24 mouse cellular contexts compared by ENCODE assay signal in the genomic region with DNA sequence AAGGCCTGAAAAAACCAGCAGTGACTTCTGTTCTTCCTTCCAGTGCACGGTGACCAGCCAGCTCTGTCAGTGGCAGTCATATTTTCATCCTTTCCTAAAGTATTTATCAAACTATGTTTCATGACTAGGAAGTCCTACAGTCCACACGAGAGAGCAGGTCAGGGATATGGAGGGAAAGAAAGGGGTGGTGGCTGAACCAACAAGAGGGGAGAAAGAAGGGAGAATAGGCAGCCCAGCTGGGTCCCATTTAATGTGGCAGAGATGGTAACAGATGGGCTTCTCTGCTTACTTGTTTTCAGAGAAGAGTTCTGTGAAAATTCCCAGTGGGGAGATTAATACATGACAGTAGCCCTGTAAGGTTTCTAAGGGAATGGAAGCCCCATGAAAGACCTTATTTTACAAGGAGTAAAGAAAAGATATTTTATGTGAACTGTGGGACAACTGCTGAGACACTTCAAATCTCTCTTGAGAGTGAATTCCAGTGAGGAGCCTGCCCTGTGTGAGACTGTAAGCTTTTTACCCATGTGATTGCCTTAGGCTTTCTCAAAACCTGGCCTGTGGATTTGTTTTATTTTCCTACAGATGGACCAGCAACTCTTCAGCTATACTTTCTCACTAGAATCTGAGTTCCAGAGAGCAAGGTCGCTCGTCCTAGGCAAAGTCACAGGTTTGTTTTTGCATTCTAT.
DNase-seq lines count a peak whose midpoint lies in the region; ATAC-seq lines count a peak whose summit lies in the region.
"Had no signal": no experiment of that assay in that cellular context is flagged by ENCODE, and none has a peak within 500 bp of the region (broad histone marks: within the 10 kb centered on the region; RNA-seq: fewer than 3 reads in every experiment).

No protein-coding gene starts in this region.

- H3K9ac ChIP-seq in neural tube, embryonic 15.5 days (replicated peaks): no peak overlapping the region
- H3K9ac ChIP-seq: embryonic facial prominence, embryonic 13.5 days; forebrain, embryonic 12.5 days; forebrain, postnatal 0 days; heart, embryonic 12.5 days; hindbrain, embryonic 15.5 days had no signal

- DNase-seq in cerebellum, postnatal 10 days: peak; percentile 1
- no peak for DNase-seq in cerebellum, adult 9-11 months
- DNase-seq in layer of hippocampus, adult 9-11 months: peak; percentile 4
- no peak for DNase-seq in layer of hippocampus, adult 18-20 months (ENCODE audit: low spot score in 2 of 2)
- peak; percentile 12 for DNase-seq in neural tube, embryonic 10.5 days (ENCODE audit: extremely low spot score, low spot score)
- no peak for DNase-seq in thymus, postnatal 0 days (ENCODE audit: low spot score)
- DNase-seq: adrenal gland, adult 8-10 months; adrenal gland, postnatal 36 days; B cell, adult 2 months; cerebellum, adult 11 months; cerebellum, adult 8-10 months; cerebellum, postnatal 36 days; forebrain, postnatal 0 days; gastrocnemius, adult 2 months; gastrocnemius, postnatal 25 days had no signal

- no peak overlapping the region for H3K4me2 ChIP-seq in neural tube, embryonic 15.5 days
- H3K4me2 ChIP-seq: embryonic facial prominence, embryonic 13.5 days; forebrain, embryonic 12.5 days; heart, embryonic 12.5 days; hindbrain, embryonic 15.5 days had no signal

- H3K27me3 ChIP-seq in neural tube, embryonic 15.5 days (replicated peaks): no peaks in the 10 kb centered on the region
- H3K27me3 ChIP-seq: embryonic facial prominence, embryonic 13.5 days; forebrain, embryonic 12.5 days; heart, embryonic 12.5 days; hindbrain, embryonic 15.5 days had no signal

- no peaks in the 10 kb centered on the region for H3K4me1 ChIP-seq in neural tube, embryonic 15.5 days
- H3K4me1 ChIP-seq: embryonic facial prominence, embryonic 13.5 days; forebrain, embryonic 12.5 days; heart, embryonic 12.5 days; hindbrain, embryonic 10.5 days; hindbrain, embryonic 15.5 days had no signal

- WGBS in neural tube, embryonic 15.5 days: 53% methylated on average over 4 of the region's 4 CpGs

- no peaks in the 10 kb centered on the region for H3K36me3 ChIP-seq in neural tube, embryonic 15.5 days
- H3K36me3 ChIP-seq: embryonic facial prominence, embryonic 13.5 days; forebrain, embryonic 12.5 days; G1E; heart, embryonic 12.5 days; hindbrain, embryonic 10.5 days; hindbrain, embryonic 15.5 days had no signal

- ATAC-seq in neural tube, embryonic 15.5 days (ENCODE audit: low FRiP score): no peak
- ATAC-seq: CD4-positive, CD25-positive, alpha-beta regulatory T cell, adult 4 months; forebrain, postnatal 0 days; inflammation-experienced regulatory T-cells, adult 6 months had no signal

- H3K9me3 ChIP-seq in neural tube, embryonic 15.5 days (replicated peaks): no peaks in the 10 kb centered on the region
- H3K9me3 ChIP-seq: embryonic facial prominence, embryonic 13.5 days; forebrain, embryonic 12.5 days; heart, embryonic 12.5 days; hindbrain, embryonic 10.5 days; hindbrain, embryonic 15.5 days had no signal

- no peak overlapping the region for H3K4me3 ChIP-seq in neural tube, embryonic 15.5 days (replicated peaks)
- H3K4me3 ChIP-seq: embryonic facial prominence, embryonic 13.5 days; forebrain, embryonic 12.5 days; gastrocnemius, adult 2 months; heart, embryonic 12.5 days; hindbrain, embryonic 10.5 days; hindbrain, embryonic 15.5 days had no signal

- H3K27ac ChIP-seq in neural tube, embryonic 15.5 days (replicated peaks): no peak overlapping the region
- H3K27ac ChIP-seq: embryonic facial prominence, embryonic 13.5 days; forebrain, embryonic 12.5 days; gastrocnemius, adult 2 months; hindbrain, embryonic 10.5 days; hindbrain, embryonic 15.5 days had no signal

Comparison
In these comparisons a context has a peak if more than half of its experiments do, and no peak if none do; other contexts are left out.
1. DNase-seq: peak in cerebellum, postnatal 10 days (2 of 2), layer of hippocampus, adult 9-11 months (single experiment) and neural tube, embryonic 10.5 days (single experiment); none in cerebellum, adult 9-11 months (single experiment), layer of hippocampus, adult 18-20 months (0 of 2) and thymus, postnatal 0 days (single experiment).